Mouse (Mus musculus) G1E (cell line): Measurements from ENCODE around the gene Nav1.

Experiments
- CTCF ChIP-seq: IDR thresholded peaks from 2 replicates; pipeline ENCODE4 v1.5.1; 2012; ENCODE audit warnings: low read depth, low read length, inconsistent platforms, mixed read lengths
- GATA1 ChIP-seq: IDR thresholded peaks from 2 replicates; pipeline ENCODE4 v1.6.1; 2012; ENCODE audit warnings: borderline replicate concordance, low read length, inconsistent platforms, mixed read lengths
- GATA2 ChIP-seq: IDR thresholded peaks from 2 replicates; pipeline ENCODE4 v1.6.1; 2012; ENCODE audit warnings: low read depth, low read length, inconsistent platforms, borderline replicate concordance
- POLR2AphosphoS5 ChIP-seq: IDR thresholded peaks from 2 replicates; pipeline ENCODE4 v1.6.1; 2012; ENCODE audit warnings: low read depth, low read length, inconsistent platforms; ENCODE audit not compliant: insufficient replicate concordance
- TAL1 ChIP-seq: conservative IDR thresholded peaks from 2 replicates; pipeline ENCODE4 v1.6.1; 2012; ENCODE audit warnings: low read depth, low read length, inconsistent platforms, mixed read lengths

DNA sequence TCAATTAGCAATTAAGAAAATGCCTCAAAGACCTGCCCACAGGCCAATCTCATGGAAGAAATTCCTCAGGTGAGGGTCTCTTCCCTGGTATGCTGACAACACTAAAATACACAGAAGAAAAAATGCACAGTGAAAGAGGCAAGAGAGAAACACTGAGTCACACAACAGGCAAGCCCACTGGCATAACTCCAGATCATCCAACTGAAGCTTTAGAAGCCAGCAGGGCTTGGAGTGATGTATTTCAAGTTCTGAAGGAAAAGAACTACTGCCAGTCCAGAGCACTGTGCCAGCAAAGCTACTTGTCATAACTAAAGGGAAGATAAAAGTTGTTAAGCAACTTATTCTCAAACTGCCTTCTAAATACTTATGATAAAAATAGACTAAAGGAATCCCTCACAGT, 193.1 kb downstream of the Nav1 start:
- TF ChIP-seq CTCF (no peak), GATA1 (no peak), POLR2AphosphoS5 (no peak), GATA2 (no peak), TAL1 (no peak)
